Mouse (Mus musculus): ENCODE data around the gene Dbndd1. TPM values are rescaled to one million over a fixed set of nuclear protein-coding genes. Genes with fewer than 3 reads are reported as not detected.
"Not testable (repeated sequence)": the region's sequence is repeated elsewhere in the genome, so short reads cannot be mapped to it uniquely, and the experiment has no call there.

Dbndd1 gene
- polyA plus RNA-seq (2015; fragmentation: Nextera tagmentation; extraction: Ambion mirVana), result 0.89 and 1.4 TPM in 2 replicates

- DNase-seq (ENCODE audit: low spot score) (peak; percentile 38), ATAC-seq (ENCODE audit: low FRiP score, low TSS enrichment) (no peak)
- WGBS, result 1% methylated on average over 42 of the region's 63 CpGs
- Histone ChIP-seq H3K9me3 (ENCODE audit: control insufficient read depth, low read length) (no peaks in the 10 kb centered on the region), H3K27ac (replicated peaks) (no peak within 1 kb of the TSS), H3K27me3 (ENCODE audit: control insufficient read depth, insufficient read depth, low read length) (peaks cover 8% of the 10 kb centered on the region; the same call in 1 of the 2 replicates), H3K4me3 (ENCODE audit: low read depth, low read length) (peak within 1 kb of the TSS; percentile 57), H3K4me2 (replicated peaks; ENCODE audit: low read depth) (peak within 1 kb of the TSS; percentile 97), H3K4me1 (replicated peaks; ENCODE audit: control insufficient read depth, insufficient read depth) (no peaks in the 10 kb centered on the region; the same call in 1 of the 2 replicates), H3K9ac (ENCODE audit: low read length) (peak within 1 kb of the TSS; percentile 56), H3K36me3 (ENCODE audit: control insufficient read depth, insufficient read depth, low read length) (no peaks in the 10 kb centered on the region)
- TF ChIP-seq EP300 (optimal IDR thresholded peaks at IDR 0.05), result no peak
- TF ChIP-seq CTCF (IDR thresholded peaks at IDR 0.05; ENCODE audit: low read depth), result no peak; the same call in 1 of the 2 replicates
Measured at GRCm38 (mm10) chr8:123514781-123515539, at the start of gene Dbndd1. Dbndd1 (minus strand) TSS chr8:123515463.

DNA sequence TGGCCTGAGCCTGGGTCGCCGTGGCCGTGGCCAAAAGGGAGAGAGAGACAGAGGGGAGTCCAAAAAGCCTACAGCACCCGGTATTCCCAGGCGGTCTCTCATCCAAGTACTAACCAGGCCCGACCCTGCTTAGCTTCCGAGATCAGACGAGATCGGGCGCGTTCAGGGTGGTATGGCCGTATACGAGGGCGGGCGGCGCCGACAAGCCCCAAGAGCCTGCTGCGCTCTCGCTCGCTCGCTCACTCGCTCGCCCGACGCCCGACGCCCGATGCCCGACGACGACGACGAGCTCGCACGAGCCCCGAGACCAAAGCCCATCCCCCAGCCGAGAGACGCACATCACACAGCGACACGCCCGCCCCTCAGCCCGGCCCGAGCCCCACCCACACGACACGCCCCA, 49.0 kb upstream of the Dbndd1 start:
- not testable (repeated sequence) for H3K27ac ChIP-seq (replicated peaks); H3K9ac ChIP-seq (ENCODE audit: low read length); ATAC-seq (ENCODE audit: low FRiP score, low TSS enrichment); H3K27me3 ChIP-seq (ENCODE audit: control insufficient read depth, insufficient read depth, low read length); DNase-seq (ENCODE audit: low spot score); H3K9me3 ChIP-seq (ENCODE audit: control insufficient read depth, low read length); H3K4me2 ChIP-seq (replicated peaks; ENCODE audit: low read depth); H3K4me1 ChIP-seq (replicated peaks; ENCODE audit: control insufficient read depth, insufficient read depth); H3K36me3 ChIP-seq (ENCODE audit: control insufficient read depth, insufficient read depth, low read length); H3K4me3 ChIP-seq (ENCODE audit: low read depth, low read length)
- no CpG with 5 or more reads among the region's 45 CpGs for WGBS

GRCm38 (mm10) chr8:123537641-123538040, 22.4 kb upstream of the Dbndd1 start:
- H3K27me3 ChIP-seq (ENCODE audit: control insufficient read depth, insufficient read depth, low read length); H3K27ac ChIP-seq (replicated peaks); DNase-seq (ENCODE audit: low spot score); ATAC-seq (ENCODE audit: low FRiP score, low TSS enrichment); H3K9me3 ChIP-seq (ENCODE audit: control insufficient read depth, low read length); H3K4me2 ChIP-seq (replicated peaks; ENCODE audit: low read depth); H3K9ac ChIP-seq (ENCODE audit: low read length); H3K4me3 ChIP-seq (ENCODE audit: low read depth, low read length); H3K4me1 ChIP-seq (replicated peaks; ENCODE audit: control insufficient read depth, insufficient read depth): not testable (repeated sequence)
- WGBS, result 71% methylated on average over 6 of the region's 14 CpGs
- H3K36me3 ChIP-seq (ENCODE audit: control insufficient read depth, insufficient read depth, low read length), result peaks cover 18% of the 10 kb centered on the region

DNA sequence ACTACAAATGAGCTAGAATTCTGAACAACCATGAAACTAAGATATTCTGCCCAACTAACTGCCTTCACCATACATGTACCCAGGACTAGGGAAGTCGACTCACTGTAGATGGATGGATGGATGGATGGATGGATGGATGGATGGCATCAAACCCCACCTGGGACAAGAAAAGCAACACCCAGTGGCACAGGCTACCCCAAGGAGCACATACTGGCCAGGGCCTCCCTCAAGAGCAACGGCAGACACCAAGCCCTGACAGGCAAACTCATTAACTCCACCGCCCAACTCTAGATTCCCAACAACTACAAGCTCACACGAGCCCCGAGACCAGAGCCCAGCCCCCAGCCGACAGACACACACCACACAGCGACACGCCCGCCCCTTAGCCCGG, 21.7 kb upstream of the Dbndd1 start:
- H3K9me3 ChIP-seq (ENCODE audit: control insufficient read depth, low read length), result no peaks in the 10 kb centered on the region
- ATAC-seq (ENCODE audit: low FRiP score, low TSS enrichment), result no peak; the same call in 1 of the 2 replicates
- 53% methylated on average over 8 of the region's 10 CpGs for WGBS
- TF ChIP-seq CTCF (IDR thresholded peaks at IDR 0.05; ENCODE audit: low read depth), result no peak
- TF ChIP-seq EP300 (optimal IDR thresholded peaks at IDR 0.05), result no peak
- no peaks in the 10 kb centered on the region for H3K4me1 ChIP-seq (replicated peaks; ENCODE audit: control insufficient read depth, insufficient read depth)
- DNase-seq (ENCODE audit: low spot score), result no peak
- no peak overlapping the region for H3K9ac ChIP-seq (ENCODE audit: low read length)
- H3K27me3 ChIP-seq (ENCODE audit: control insufficient read depth, insufficient read depth, low read length), result no peaks in the 10 kb centered on the region
- H3K36me3 ChIP-seq (ENCODE audit: control insufficient read depth, insufficient read depth, low read length), result peaks cover 23% of the 10 kb centered on the region
- H3K4me3 ChIP-seq (ENCODE audit: low read depth, low read length), result no peak overlapping the region
- no peak overlapping the region for H3K4me2 ChIP-seq (replicated peaks; ENCODE audit: low read depth)
- no peak overlapping the region for H3K27ac ChIP-seq (replicated peaks)

DNA sequence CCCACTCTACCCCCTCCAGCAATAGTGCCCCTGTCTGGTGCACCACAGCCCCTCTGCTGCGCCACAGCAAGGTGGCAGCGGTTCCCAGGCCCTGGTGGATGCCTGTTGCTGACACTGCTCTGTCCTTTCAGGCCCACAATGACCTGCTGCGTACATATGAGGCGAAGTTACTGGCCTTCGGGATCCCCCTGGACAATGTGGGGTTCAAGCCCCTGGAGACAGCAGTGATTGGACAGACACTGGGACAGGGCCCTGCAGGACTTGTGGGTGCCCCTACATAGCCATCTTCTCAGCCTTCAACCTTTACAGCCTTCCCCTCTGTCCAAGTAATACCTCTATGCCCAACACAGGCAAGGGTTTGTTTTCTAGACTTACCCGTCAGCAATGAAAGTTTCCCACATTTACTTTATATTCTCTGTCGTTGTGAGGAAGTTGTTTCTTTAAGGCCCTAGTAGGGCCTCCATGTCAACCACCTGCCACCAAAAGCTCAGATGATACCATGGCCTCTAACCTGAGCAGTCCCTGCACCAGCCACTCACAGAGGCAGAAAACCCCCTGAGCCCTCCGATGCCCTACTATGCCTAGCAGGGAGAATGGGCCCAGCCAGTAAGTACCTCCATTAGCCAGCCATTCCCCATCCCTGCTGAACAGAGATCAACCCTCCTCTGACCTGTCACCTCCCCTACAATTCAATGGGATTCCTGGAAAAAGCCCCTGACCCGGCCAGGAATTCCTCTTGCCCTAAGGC, 21.2 kb upstream of the Dbndd1 start:
- H3K36me3 ChIP-seq (ENCODE audit: control insufficient read depth, insufficient read depth, low read length), result peaks cover 23% of the 10 kb centered on the region
- H3K4me2 ChIP-seq (replicated peaks; ENCODE audit: low read depth), result no peak overlapping the region
- H3K27me3 ChIP-seq (ENCODE audit: control insufficient read depth, insufficient read depth, low read length), result no peaks in the 10 kb centered on the region
- no peak overlapping the region for H3K27ac ChIP-seq (replicated peaks)
- no peak overlapping the region for H3K9ac ChIP-seq (ENCODE audit: low read length)
- ATAC-seq (ENCODE audit: low FRiP score, low TSS enrichment) (peak; percentile 40; the same call in 1 of the 2 replicates), DNase-seq (ENCODE audit: low spot score) (no peak)
- H3K9me3 ChIP-seq (ENCODE audit: control insufficient read depth, low read length), result no peaks in the 10 kb centered on the region
- H3K4me1 ChIP-seq (replicated peaks; ENCODE audit: control insufficient read depth, insufficient read depth), result no peaks in the 10 kb centered on the region
- TF ChIP-seq EP300 (optimal IDR thresholded peaks at IDR 0.05) (no peak), CTCF (IDR thresholded peaks at IDR 0.05; ENCODE audit: low read depth) (no peak)
- no peak overlapping the region for H3K4me3 ChIP-seq (ENCODE audit: low read depth, low read length)
- WGBS, result 85% methylated on average over 9 of the region's 9 CpGs

Measured in stomach, postnatal 0 days (tissue).